Mouse (Mus musculus): ENCODE results near the gene Emc9.
A peak's percentile ranks its signal among the peaks of the same experiment; 100 is the strongest.

The Emc9 gene

DNA sequence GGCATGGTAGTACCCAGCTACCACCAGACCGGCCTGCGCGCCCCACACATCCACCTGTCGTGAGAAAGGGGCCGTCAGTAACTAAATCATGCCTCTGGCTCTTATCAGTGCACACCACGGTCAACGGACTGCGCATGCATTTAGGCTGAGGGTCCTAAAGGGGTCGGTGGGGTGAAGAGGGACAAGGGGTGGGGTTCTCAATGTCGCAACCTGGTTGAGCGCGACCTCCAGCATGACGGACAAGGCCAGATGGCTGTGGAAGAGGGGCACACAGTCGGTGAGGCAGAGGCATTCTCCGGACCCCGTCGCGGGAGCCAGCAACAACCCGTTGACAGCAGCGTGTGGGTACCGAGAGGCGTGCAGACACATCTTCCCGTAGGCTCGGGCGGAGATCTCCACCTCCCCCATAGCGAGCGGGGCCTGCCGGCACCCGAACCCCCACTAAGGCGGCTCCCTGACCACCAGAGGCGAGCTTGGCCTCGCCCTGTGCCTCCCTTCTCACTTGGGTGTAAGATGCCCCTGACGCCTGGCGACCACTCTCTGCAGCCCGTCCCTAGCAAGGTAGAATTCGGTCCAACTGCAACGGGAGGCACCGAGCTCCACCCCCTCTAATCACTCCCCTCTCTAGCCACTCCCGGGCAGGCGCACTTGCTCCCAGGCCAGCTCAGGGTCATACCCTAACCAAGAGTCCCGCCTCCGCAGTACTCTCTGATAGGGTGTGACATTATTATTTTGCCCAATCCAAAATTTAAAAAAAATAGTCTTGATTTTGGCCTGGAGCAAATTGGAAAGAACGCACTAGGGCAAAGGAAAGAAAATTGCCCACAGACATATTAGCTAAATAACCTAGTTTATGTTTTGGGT is at the start of gene Emc9:
Gene Emc9, minus strand, starts transcription at position 601 of the 864 bp plus-strand sequence.
- DNase-seq: peak; percentile 84

DNA sequence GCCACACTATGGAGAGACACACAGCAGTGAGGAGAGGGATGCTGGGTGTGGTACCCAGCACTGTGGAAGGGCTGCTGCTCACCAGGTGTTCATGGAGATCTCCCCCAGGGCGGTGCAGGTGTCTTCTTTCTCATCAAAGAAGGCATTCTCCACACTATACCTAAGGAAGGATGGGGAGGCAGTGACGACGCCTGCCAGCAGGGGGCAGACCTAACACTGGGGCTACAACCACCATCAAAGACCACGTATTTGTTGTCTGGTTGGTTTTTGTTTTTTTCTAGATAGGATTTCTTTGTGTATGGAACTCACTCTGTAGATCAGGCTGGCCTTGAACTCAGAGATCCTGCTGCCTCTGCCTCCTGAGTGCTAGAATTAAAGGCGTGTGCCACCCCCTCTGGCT is 44.2 kb upstream of the Emc9 start:
- DNase-seq: peak; percentile 71

DNA sequence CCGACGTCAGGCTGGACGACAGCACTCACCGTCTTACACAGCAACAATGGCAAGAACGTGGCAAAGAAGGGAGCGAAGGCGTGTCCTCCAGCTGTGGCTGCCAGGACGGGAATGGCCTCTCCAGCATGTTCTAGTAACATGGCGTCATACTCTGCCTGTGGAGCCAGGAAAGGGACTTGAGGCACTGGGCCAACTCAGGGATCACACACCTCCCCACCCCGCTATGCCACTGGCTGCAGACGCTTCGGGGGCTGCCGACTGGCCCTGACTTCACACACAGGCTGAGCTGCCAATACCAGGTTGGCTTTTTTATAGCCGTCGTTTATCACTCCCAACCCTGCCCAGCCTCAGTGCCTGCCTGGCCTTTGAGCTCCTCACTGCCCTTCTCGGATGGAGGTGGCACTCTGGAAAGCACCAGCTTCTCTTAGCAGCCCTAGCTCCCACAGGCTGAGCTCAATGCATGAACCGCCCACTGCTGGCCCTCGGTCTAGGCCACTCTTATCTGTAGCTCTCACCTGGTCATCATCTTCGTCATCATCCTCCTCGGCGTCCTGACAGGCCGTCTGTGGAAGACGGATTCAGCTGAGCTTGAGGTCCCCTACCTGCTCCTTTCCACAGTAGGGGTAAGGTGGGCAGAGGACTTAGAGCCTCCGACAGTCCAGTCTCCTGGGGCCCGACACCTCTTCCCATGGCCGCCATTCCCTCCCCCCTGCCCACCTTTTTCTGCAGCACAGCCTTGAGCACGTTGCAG is 43.1 kb upstream of the Emc9 start:
- DNase-seq: no peak

DNA sequence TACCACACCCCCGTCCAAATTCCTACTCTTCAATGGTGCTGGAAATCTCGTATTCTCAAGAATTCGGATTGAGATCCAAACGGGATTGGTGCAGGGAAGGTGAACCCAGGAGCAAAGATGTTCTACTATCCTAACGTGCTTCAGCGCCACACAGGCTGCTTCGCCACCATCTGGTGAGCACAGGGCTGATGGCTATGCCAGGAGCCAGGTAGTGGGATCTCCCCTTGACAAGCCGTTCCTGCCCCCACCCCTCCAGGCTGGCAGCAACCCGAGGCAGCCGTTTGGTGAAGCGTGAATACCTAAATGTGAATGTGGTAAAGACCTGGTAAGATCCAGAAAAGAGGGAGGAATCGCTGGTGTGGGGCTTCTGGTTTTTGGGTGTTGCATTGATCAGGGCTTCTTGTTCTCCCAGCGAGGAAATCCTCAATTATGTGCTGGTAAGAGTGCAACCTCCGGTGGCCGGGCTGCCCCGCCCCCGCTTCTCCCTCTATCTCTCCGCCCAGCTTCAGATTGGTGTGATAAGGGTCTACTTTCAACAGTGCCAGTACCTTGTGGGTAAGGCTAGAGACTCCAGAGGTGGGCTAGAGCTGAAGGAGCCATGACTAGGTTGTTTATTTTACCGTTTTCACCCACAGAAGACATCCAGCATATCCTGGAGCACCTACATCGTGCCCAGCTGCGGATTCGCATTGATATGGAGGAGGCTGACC is 33.5 kb upstream of the Emc9 start:
- DNase-seq: no peak

DNA sequence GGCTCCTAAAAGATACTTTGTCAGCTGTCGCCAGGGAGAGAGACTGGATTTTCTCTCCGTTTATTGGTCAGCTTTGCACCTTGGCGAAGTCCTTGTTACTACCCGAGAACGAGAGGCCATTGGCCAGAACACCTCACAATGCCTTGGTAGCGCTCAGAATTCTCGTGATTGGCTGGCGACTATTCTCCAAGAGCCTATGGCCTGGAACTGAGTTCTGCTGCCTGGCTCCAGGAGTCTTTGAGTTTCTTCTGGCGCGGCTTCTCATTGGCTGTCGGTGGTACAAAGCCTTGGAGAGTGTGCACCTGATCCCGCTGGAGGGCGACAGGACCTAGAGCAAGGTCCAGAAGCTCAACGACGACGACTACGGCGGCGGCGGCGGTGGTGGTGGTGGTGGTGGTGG is 32.7 kb upstream of the Emc9 start, which contains the start of gene Rec8:
Gene Rec8, plus strand, starts transcription at position 216 of the 400 bp plus-strand sequence.
- peak; percentile 22 for DNase-seq

GRCm38 (mm10) chr14:55616844-55617243 is 31.7 kb upstream of the Emc9 start:
- DNase-seq: no peak

- DNase-seq: no peak
Observed at GRCm38 (mm10) chr14:55615876-55616275, 30.8 kb upstream of the Emc9 start.

- no peak for DNase-seq
Observed at GRCm38 (mm10) chr14:55614565-55615178, 29.6 kb upstream of the Emc9 start.

DNA sequence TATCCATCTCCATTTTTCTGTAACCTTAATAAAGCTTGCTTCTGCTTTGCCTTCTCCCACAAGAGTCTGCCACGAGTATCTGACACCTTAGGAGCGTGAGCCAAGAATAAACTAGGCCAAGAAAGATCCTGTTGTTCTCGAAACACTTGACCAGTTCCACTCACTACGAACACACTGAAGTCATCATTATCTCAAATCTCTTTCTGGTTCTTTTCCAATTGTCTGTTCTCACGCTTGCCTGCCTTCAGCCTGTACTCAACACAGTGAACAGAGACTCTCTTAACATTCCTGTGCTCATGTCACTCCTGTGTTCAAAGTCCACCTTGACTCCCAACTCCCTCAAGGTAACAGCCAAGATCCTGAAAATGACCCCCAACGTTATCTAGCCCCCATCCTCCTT is 28.2 kb upstream of the Emc9 start:
- DNase-seq: no peak

DNA sequence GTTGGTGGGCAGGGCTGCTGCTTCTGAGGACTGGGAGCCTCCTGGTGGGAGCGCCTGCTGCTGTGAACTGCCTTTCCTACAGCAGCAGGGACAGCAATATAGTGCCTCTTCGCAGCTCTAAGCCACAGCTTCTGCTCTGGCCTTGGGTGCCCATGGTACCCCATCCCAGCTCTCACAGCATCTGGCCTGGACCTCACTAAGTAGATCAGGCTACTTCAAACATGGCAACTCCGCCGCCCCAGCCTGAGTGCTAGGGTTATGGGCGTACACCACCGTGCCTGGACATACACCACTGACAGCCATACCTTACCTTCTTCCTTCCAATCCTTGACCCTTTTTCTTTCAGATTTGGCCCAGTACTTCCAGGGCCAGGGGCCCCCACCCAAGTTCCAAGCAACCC is 23.2 kb upstream of the Emc9 start:
- no peak for DNase-seq

DNA sequence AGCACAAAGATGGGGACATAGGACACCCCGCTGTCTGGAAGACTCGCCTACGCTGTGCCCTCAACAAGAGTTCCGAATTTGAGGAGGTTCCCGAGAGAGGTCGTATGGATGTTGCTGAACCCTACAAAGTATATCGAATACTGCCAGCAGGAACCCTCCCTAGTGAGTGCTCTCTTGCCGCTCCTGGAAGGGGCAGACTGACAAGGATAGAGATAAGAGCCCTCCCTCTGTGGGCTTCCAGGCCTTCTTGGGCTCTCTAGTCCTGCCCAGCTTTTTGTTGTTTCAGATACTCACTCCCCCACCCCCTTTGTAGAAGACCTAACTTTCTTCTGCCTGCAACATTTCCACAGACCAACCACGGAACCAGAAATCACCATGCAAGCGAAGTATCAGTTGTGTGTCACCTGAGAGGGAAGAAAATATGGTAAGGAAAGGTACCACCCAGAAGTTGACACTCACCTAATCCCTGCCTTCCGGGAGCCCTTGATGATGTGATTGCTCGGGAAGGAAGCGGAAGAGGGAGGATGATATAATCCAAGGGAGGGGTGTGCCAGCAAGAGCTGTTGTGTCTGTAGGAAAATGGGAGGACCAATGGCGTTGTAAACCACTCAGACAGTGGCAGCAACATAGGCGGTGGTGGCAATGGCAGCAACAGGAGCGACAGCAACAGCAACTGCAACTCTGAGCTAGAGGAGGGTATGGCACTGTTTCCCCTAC is 20.8 kb upstream of the Emc9 start:
- DNase-seq: no peak

GRCm38 (mm10) chr14:55604823-55605222 is 19.7 kb upstream of the Emc9 start:
- DNase-seq: no peak

DNA sequence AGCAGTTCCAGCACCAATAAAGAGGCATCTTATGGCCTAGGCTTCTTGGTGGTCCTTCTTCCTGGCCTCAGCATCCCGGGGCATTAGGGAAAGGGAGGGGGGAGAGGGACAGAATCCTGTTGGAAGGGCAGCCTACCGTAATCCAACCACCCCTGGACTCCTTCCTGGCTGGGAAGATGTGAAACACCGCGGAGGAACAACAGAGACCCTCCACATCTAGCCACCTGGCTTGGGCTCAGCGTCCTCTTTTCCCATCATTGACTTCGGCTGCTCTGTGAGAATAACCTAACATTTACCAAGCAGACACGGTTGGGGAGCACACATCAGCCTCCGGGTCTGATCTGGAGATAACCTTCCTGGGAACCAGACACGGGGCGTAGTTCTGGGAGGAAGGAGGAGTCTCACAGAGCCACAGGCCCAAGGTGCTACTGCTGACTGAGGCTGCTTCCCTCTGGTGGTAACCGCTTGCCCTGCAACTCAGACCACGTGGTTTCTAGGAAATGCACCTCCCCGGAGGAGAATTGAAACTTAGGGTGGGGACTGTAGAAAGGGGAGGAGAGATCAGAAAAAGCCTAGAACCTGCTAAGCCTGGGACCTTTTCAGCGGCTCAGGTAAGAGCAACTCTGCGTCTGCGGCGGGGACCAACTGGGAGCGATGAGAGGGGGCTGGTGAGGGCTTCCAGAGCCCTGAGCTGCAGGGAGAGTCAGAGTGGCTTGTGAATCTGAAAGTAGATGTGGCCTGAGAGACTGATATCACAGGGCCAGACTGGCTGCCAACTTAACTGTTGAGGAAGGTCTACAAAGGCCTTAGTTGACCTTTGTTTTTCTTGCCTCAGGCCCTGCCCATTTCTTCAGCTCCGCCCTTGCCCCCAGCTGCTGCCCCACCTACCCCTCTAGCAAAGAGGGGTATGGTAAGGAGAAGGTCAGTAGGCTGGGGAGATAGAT is 18.8 kb upstream of the Emc9 start:
- peak; percentile 95 for DNase-seq

DNA sequence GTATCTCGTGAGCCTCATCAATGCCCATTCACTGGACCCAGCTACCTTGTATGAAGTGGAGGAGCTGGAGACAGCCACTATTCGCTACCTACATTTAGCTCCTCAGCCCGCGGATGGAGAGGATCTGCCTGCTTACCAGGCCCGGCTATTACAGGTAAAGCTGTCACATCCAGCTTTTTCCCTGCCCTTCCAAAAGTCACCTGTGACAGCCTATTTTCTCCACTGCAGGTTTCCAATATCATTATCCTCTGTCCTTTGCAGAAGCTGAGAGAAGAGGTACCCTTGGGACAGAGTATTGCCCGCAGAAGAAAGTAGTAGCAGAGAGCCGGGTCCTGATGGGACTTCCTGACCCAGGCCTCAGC is 18.1 kb upstream of the Emc9 start, which contains the start of gene Irf9:
Gene Irf9, plus strand, starts transcription at position 301 of the 362 bp plus-strand sequence.
- DNase-seq: no peak

DNA sequence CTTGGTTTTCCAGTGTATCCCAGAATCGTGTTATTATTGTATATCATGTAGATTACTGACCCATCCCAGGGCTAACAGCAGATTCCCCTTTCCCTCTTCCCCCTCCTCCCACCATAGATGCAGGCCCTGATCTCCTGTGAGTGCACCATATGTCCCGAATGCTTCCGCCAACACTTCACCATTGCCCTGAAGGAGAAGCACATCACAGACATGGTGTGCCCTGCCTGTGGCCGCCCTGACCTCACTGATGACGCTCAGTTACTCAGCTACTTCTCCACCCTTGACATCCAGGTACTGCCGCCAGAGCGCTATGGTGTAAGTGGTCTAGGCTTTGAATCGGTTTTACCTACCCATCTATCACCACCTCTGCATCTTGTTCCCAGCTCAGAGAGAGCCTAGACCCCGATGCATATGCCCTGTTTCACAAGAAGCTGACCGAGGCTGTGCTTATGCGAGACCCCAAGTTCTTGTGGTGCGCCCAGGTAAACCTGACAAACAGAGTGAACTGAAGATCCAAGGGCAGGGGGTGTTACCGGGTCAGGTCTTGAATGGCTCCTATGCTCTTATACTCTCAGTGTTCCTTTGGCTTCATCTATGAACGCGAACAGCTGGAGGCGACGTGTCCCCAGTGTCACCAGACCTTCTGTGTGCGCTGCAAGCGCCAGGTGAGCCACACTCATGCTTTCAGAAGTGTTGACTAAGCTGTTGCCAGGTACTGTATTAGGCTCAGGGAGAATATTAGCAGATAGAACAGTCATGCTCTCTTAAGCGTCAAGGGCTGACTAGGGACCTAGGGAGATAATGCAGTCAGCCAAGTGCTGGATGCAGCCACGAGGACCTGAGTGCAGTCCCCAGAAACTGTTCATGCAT is 13.7 kb upstream of the Emc9 start:
- no peak for DNase-seq

DNA sequence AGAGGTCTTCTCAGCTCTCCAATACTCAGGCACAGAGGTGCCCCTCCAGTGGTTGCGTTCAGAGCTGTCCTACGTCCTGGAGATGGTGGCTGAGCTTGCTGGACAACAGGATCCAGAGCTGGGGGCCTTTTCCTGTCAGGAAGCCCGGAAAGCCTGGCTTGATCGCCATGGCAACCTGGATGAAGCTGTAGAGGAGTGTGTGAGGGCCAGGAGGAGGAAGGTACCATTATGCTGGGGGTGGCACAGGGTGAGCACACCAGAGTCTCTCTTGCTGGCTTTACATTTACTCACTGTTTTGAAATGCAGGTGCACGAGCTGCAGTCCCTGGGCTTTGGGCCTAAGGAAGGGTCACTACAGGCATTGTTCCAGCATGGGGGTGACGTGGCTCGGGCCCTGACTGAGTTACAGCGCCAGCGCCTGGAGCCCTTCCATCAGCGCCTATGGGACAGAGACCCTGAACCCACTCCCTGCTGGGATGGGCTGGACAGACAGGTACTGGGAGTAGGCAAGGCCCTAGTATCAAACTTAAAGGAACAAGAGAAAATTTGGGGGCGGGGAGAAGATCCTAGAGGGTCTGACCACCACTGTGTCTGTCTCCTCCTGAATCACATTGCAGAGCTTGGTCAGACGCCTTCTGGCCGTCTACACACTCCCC is 11.1 kb upstream of the Emc9 start:
- DNase-seq: no peak

GRCm38 (mm10) chr14:55592226-55592625 is 7.1 kb upstream of the Emc9 start:
- DNase-seq: no peak

DNA sequence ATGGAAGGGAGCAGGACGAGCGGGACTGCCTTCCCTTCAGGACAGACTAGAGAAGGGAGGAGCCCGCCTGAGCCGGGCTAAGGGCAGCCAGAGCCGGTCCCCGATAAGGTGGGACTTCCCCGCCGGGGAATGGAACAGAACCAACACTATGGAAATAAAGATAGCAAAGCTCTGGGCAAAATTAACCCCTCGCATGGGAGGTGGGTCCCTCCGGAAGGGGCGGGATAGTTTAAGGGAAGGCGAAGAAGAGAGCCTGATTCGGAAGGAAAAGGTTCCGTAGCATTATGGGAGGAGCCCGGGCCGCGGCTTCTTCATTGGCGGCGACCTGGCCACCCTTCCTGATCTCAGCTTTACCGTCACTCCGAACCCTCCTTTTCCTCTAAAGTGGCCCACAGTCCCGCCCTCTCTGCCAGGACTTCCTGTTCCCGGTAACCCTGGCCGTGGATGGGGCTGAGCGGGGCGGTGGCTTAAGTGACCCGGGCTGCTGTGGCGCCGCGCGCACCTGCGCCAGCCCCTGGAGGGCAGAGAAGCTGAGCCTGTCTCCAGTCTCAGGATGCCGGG is 6.3 kb upstream of the Emc9 start, which contains the start of gene Rnf31:
Gene Rnf31, plus strand, starts transcription at position 378 of the 561 bp plus-strand sequence.
- DNase-seq: peak; percentile 95

DNA sequence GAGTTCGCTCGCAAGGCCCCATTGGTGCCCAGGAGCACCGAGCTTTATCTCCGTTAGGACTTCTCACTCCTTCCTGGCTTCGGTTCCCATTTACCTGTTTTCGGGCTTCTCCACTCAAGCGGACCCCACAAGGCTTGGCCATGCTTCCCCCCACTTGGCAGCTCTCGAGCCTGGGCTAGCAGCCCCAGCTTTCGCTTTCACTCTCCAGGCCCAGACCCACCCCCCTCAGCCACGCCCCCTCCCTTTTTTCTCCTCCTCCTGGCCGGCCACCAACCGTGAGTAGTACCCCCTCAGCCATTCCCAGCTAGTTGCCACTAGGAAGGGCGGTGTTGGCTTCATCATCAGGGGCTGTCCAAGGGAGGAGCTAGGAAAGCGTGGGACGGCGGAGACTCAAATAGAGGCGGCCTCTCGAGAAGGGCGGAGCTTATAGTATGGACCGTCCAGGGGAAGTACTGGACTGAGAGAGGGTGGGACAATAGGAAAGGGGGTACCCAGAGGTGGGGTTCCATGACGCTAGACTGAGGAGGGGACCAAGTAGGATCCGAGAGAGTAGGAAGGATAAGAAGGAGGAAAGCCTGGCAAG is 5.7 kb upstream of the Emc9 start, which contains the start of gene Psme2:
Gene Psme2, minus strand, starts transcription at position 366 of the 583 bp plus-strand sequence.
- peak; percentile 93 for DNase-seq
